Mouse (Mus musculus) myocyte (in vitro differentiated cells): Measurements from ENCODE around the gene Ttll1. TPM values are rescaled to one million over a fixed set of nuclear protein-coding genes. Genes with fewer than 3 reads are reported as not detected.
A peak's percentile ranks its signal among the peaks of the same experiment; 100 is the strongest.

Experiments
- H3K27me3 ChIP-seq: one replicate; pipeline ENCODE4 v1.6.1; 2011; ENCODE audit not compliant: control insufficient read depth, insufficient read depth, insufficient read length
- H3K36me3 ChIP-seq: one replicate; pipeline ENCODE4 v1.6.1; 2011; ENCODE audit not compliant: control insufficient read depth, insufficient read depth
- H3K4me2 ChIP-seq: one replicate; pipeline ENCODE4 v1.6.1; 2011; ENCODE audit warnings: low read depth, control low read depth
- H3K4me3 ChIP-seq: one replicate; pipeline ENCODE4 v1.5.1; 2011; ENCODE audit warnings: mild to moderate bottlenecking, control low read depth, moderate library complexity
- H3K79me2 ChIP-seq: one replicate; pipeline ENCODE4 v1.6.1; 2011; ENCODE audit not compliant: control insufficient read depth, insufficient read depth
- H3ac ChIP-seq: one replicate; pipeline ENCODE4 v1.6.1; 2011; ENCODE audit not compliant: control insufficient read depth, insufficient read length
- CEBPB ChIP-seq: IDR thresholded peaks from 2 replicates; pipeline ENCODE4 v1.6.1; 2011; ENCODE audit warnings: mild to moderate bottlenecking, moderate library complexity; ENCODE audit not compliant: poor library complexity, insufficient read depth, severe bottlenecking
- E2F4 ChIP-seq: IDR thresholded peaks from one replicate; pipeline ENCODE4 v1.6.1; 2011; ENCODE audit warnings: mild to moderate bottlenecking, control low read depth, moderate library complexity; ENCODE audit not compliant: insufficient read depth
- MAX ChIP-seq: IDR thresholded peaks from one replicate; pipeline ENCODE4 v1.6.1; 2011; ENCODE audit warnings: low read depth, mild to moderate bottlenecking, control low read depth
- MYOD1 ChIP-seq, 3 experiments: IDR thresholded peaks; one replicate each; pipeline ENCODE4 v1.6.1; 2011; ENCODE audit warnings: control low read depth in 2 of 3, low read depth in 2 of 3, mild to moderate bottlenecking in 2 of 3, moderate library complexity in 1 of 3; ENCODE audit not compliant: insufficient read length in 2 of 3, control insufficient read depth in 1 of 3
- MYOG ChIP-seq, 3 experiments: IDR thresholded peaks; one replicate each; pipeline ENCODE4 v1.6.1; 2011; ENCODE audit warnings: control low read depth in 2 of 3, low read depth in 2 of 3, mild to moderate bottlenecking in 2 of 3; ENCODE audit not compliant: insufficient read length in 2 of 3, control insufficient read depth in 1 of 3, insufficient read depth in 1 of 3
- POLR2A ChIP-seq: IDR thresholded peaks from one replicate; pipeline ENCODE4 v1.6.1; 2011; ENCODE audit warnings: low read depth, mild to moderate bottlenecking, control low read depth, moderate library complexity; ENCODE audit not compliant: insufficient read length
- POLR2AphosphoS2 ChIP-seq: IDR thresholded peaks from one replicate; pipeline ENCODE4 v1.6.1; 2011; ENCODE audit warnings: low read depth, control low read depth; ENCODE audit not compliant: insufficient read length
- REST ChIP-seq: IDR thresholded peaks from one replicate; pipeline ENCODE4 v1.6.1; 2011; ENCODE audit warnings: mild to moderate bottlenecking, control low read depth, moderate library complexity; ENCODE audit not compliant: insufficient read depth, insufficient read length
- SRF ChIP-seq: IDR thresholded peaks from one replicate; pipeline ENCODE4 v1.6.1; 2011; ENCODE audit warnings: low read depth; ENCODE audit not compliant: control insufficient read depth, insufficient read length
- TCF12 ChIP-seq: IDR thresholded peaks from one replicate; pipeline ENCODE4 v1.6.1; 2011; ENCODE audit warnings: mild to moderate bottlenecking, control low read depth; ENCODE audit not compliant: poor library complexity, insufficient read depth, severe bottlenecking
- TCF3 ChIP-seq: IDR thresholded peaks from one replicate; pipeline ENCODE4 v1.6.1; 2011; ENCODE audit warnings: low read depth, control low read depth; ENCODE audit not compliant: insufficient read length
- USF1 ChIP-seq: IDR thresholded peaks from one replicate; pipeline ENCODE4 v1.6.1; 2011; ENCODE audit warnings: low read depth, mild to moderate bottlenecking, control low read depth, moderate library complexity
- polyA plus RNA-seq: library from polyadenylated mRNA; unstranded; fragments of >200 nt; fragmentation: generic; extraction: Trizol; gene quantifications from one replicate; pipeline ENCODE4 v1.2.1, GENCODE M21; 2012; ENCODE audit warnings: missing spikeins

Gene Ttll1
- polyA plus RNA-seq, 1 experiment: 47.7 TPM

DNA sequence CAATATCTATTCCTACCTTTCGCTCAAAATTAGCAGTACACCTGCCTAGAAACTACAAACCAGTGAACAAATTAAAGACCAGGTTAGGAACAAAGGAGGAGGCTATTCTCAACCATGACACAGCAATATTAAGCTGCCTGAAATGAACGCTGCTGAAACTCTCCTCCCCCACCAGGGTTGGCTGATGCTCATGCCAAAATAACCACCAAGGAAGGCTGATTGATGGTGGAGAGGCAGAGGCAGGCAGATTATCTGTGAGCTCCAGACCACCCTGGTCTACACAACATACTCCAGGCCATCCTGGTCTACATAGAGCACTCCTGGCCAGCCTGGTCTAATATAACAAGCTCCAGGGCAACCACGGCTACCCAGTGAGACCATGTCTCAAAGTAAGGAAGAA is 15.5 kb downstream of the Ttll1 start:
- no peak overlapping the region for H3K4me2 ChIP-seq
- no peaks in the 10 kb centered on the region for H3K79me2 ChIP-seq
- H3K4me3 ChIP-seq: no peak overlapping the region
- no peak overlapping the region for H3ac ChIP-seq
- H3K36me3 ChIP-seq: peaks cover 32% of the 10 kb centered on the region
- TF ChIP-seq TCF12 (no peak), MAX (no peak), E2F4 (no peak), REST (no peak), POLR2A (no peak), MYOG (IDR thresholded peaks at IDR 0.05; ENCODE audit: control insufficient read depth in 1 of 3, insufficient read depth in 1 of 3, insufficient read length in 2 of 3, low read depth in 2 of 3) (no peak), MYOD1 (IDR thresholded peaks at IDR 0.05; ENCODE audit: control insufficient read depth in 1 of 3, insufficient read length in 2 of 3, low read depth in 2 of 3) (no peak)
- no peaks in the 10 kb centered on the region for H3K27me3 ChIP-seq

DNA sequence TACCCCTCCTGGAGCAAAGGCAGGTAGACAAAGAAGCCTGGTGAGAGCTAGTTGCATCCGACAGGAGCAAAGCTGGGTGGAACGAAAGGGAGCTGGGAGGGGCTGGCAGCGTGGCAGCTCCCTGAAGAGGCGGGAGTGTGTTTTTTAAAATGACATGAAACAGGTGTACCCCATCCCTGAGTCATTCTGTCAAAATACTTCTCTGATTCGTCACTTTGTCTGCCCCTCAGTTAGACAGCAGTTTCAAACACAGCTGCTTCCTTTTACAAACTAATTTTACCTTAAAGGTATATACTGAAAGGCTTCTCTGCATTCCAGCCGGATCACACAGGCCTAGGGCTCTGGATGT is 16.1 kb downstream of the Ttll1 start:
- Histone ChIP-seq H3K27me3 (no peaks in the 10 kb centered on the region), H3ac (no peak overlapping the region), H3K79me2 (no peaks in the 10 kb centered on the region), H3K36me3 (peaks cover 36% of the 10 kb centered on the region), H3K4me3 (no peak overlapping the region), H3K4me2 (peak overlapping the region; percentile 20)
- no peak for TF ChIP-seq CEBPB
- TF ChIP-seq USF1: no peak
- TF ChIP-seq MYOD1 (IDR thresholded peaks at IDR 0.05; ENCODE audit: control insufficient read depth in 1 of 3, insufficient read length in 2 of 3, low read depth in 2 of 3): peak; percentile 12 to 84 (median 61)
- peak in 2 of 3 experiments; percentile 4 to 59 for TF ChIP-seq MYOG (IDR thresholded peaks at IDR 0.05; ENCODE audit: control insufficient read depth in 1 of 3, insufficient read depth in 1 of 3, insufficient read length in 2 of 3, low read depth in 2 of 3)
- TF ChIP-seq TCF3: no peak

- no peak for TF ChIP-seq MYOD1 (IDR thresholded peaks at IDR 0.05; ENCODE audit: control insufficient read depth in 1 of 3, insufficient read length in 2 of 3, low read depth in 2 of 3)
- H3K4me2 ChIP-seq: peak overlapping the region; percentile 20
- H3K79me2 ChIP-seq: no peaks in the 10 kb centered on the region
- no peak overlapping the region for H3K4me3 ChIP-seq
- peaks cover 36% of the 10 kb centered on the region for H3K36me3 ChIP-seq
- H3K27me3 ChIP-seq: no peaks in the 10 kb centered on the region
- no peak overlapping the region for H3ac ChIP-seq
Observed at GRCm38 (mm10) chr15:83493856-83494571, 16.7 kb downstream of the Ttll1 start.

DNA sequence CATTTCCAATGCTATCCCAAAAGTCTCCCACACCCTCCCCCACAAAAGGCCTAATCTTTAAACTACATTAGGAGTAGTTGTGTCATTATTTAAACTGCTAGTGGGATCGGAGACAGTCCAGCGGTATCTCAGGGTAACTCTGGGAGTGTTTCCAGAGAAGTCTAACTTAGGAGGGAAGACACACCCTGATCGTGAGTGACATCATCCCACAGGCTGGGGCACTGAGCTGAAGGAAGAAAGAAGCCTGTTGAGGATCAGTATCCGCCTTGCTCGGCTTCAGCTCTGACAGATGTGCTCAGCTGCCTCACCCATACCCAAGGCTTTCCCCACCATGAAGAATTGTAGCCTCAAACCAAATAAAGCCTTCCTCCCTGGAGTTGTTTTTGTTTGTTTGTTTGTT is 18.8 kb downstream of the Ttll1 start:
- H3K36me3 ChIP-seq: peaks cover 22% of the 10 kb centered on the region
- no peak for TF ChIP-seq TCF12
- TF ChIP-seq MYOD1 (IDR thresholded peaks at IDR 0.05; ENCODE audit: control insufficient read depth in 1 of 3, insufficient read length in 2 of 3, low read depth in 2 of 3): peak in 1 of 3 experiments; percentile 19
- no peak for TF ChIP-seq TCF3
- TF ChIP-seq E2F4: no peak
- H3K79me2 ChIP-seq: no peaks in the 10 kb centered on the region
- H3K27me3 ChIP-seq: no peaks in the 10 kb centered on the region
- no peak overlapping the region for H3K4me3 ChIP-seq
- H3K4me2 ChIP-seq: peak overlapping the region; percentile 41
- H3ac ChIP-seq: no peak overlapping the region

GRCm38 (mm10) chr15:83489471-83489870 is 21.2 kb downstream of the Ttll1 start:
- no peak overlapping the region for H3K4me3 ChIP-seq
- no peak for TF ChIP-seq SRF
- TF ChIP-seq E2F4: no peak
- no peak for TF ChIP-seq MYOG (IDR thresholded peaks at IDR 0.05; ENCODE audit: control insufficient read depth in 1 of 3, insufficient read depth in 1 of 3, insufficient read length in 2 of 3, low read depth in 2 of 3)
- TF ChIP-seq MAX: no peak
- TF ChIP-seq REST: no peak
- no peak for TF ChIP-seq TCF3
- no peak for TF ChIP-seq TCF12
- no peaks in the 10 kb centered on the region for H3K79me2 ChIP-seq
- H3K4me2 ChIP-seq: no peak overlapping the region
- H3K27me3 ChIP-seq: no peaks in the 10 kb centered on the region
- H3K36me3 ChIP-seq: peaks cover 26% of the 10 kb centered on the region
- H3ac ChIP-seq: no peak overlapping the region

- no peak for TF ChIP-seq E2F4
- TF ChIP-seq POLR2AphosphoS2: no peak
- no peak for TF ChIP-seq POLR2A
- no peak for TF ChIP-seq MAX
- no peak for TF ChIP-seq CEBPB
- TF ChIP-seq MYOG (IDR thresholded peaks at IDR 0.05; ENCODE audit: control insufficient read depth in 1 of 3, insufficient read depth in 1 of 3, insufficient read length in 2 of 3, low read depth in 2 of 3): no peak
- no peak for TF ChIP-seq SRF
- no peak for TF ChIP-seq TCF12
- TF ChIP-seq MYOD1 (IDR thresholded peaks at IDR 0.05; ENCODE audit: control insufficient read depth in 1 of 3, insufficient read length in 2 of 3, low read depth in 2 of 3): no peak
- TF ChIP-seq TCF3: no peak
- TF ChIP-seq REST: no peak
- peaks cover 18% of the 10 kb centered on the region for H3K36me3 ChIP-seq
Observed at GRCm38 (mm10) chr15:83487477-83488115, 23.1 kb downstream of the Ttll1 start.

More at GRCm38 (mm10) chr15:83487477-83488115, 23.1 kb downstream of the Ttll1 start:
- Histone ChIP-seq H3K4me3 (no peak overlapping the region), H3K4me2 (no peak overlapping the region), H3K27me3 (no peaks in the 10 kb centered on the region), H3ac (no peak overlapping the region), H3K79me2 (no peaks in the 10 kb centered on the region)
